Mouse (Mus musculus) macrophage (primary cell): Measurements from ENCODE around the gene Zhx3. TPM values are rescaled to one million over a fixed set of nuclear protein-coding genes. Genes with fewer than 3 reads are reported as not detected.

Experiments used
- H3K27ac ChIP-seq: fragments of 350-480 bp; formaldehyde crosslinking; 2 replicates; pipeline ENCODE4 v1.9.0; 2021
- H3K36me3 ChIP-seq: fragments of 350-480 bp; formaldehyde crosslinking; 2 replicates; pipeline ENCODE4 v1.9.0; 2021; ENCODE audit errors: inconsistent target
- H3K4me3 ChIP-seq: fragments of 350-480 bp; formaldehyde crosslinking; 2 replicates; pipeline ENCODE4 v1.9.0; 2021; ENCODE audit errors: inconsistent target
- H3K79me2 ChIP-seq: fragments of 350-480 bp; formaldehyde crosslinking; 2 replicates; pipeline ENCODE4 v1.9.0; 2021; ENCODE audit errors: inconsistent target
- WGBS: methylation state at CpG from one replicate; pipeline ENCODE4 v1.1.7; 2026; ENCODE audit warnings: inconsistent platforms; ENCODE audit not compliant: missing documents; 5-methylcytosine and 5-hydroxymethylcytosine counted together
- polyA plus RNA-seq: library from polyadenylated mRNA; stranded (reverse); fragments of 250-400 nt; gene quantifications from 3 replicates; pipeline ENCODE4 v1.2.4, GENCODE M21; 2018; ENCODE audit warnings: inconsistent platforms

Gene Zhx3
- polyA plus RNA-seq, 1 experiment from 2014 or later = 5.7 TPM

GRCm38 (mm10) chr2:160804794-160805527 lies 67.8 kb downstream of the Zhx3 start:
- no peaks in the 10 kb centered on the region for H3K36me3 ChIP-seq
- 99% methylated on average over 4 of the region's 4 CpGs for WGBS
- H3K27ac ChIP-seq = no peak overlapping the region
- no peaks in the 10 kb centered on the region for H3K79me2 ChIP-seq
- no peak overlapping the region for H3K4me3 ChIP-seq

- WGBS = 93% methylated on average over 3 of the region's 3 CpGs
- H3K36me3 ChIP-seq = no peaks in the 10 kb centered on the region
- no peak overlapping the region for H3K27ac ChIP-seq
- no peaks in the 10 kb centered on the region for H3K79me2 ChIP-seq
- no peak overlapping the region for H3K4me3 ChIP-seq
Observed at GRCm38 (mm10) chr2:160802326-160802725, 70.5 kb downstream of the Zhx3 start.

GRCm38 (mm10) chr2:160800967-160801366 lies 71.8 kb downstream of the Zhx3 start:
- Histone ChIP-seq H3K36me3 (no peaks in the 10 kb centered on the region), H3K4me3 (no peak overlapping the region), H3K27ac (no peak overlapping the region), H3K79me2 (no peaks in the 10 kb centered on the region)
- 93% methylated on average over 1 of the region's 1 CpGs for WGBS

GRCm38 (mm10) chr2:160798206-160798605 lies 74.6 kb downstream of the Zhx3 start:
- Histone ChIP-seq H3K4me3 (no peak overlapping the region), H3K27ac (no peak overlapping the region), H3K36me3 (no peaks in the 10 kb centered on the region), H3K79me2 (no peaks in the 10 kb centered on the region)
- 89% methylated on average over 1 of the region's 1 CpGs for WGBS

- Histone ChIP-seq H3K27ac (no peak overlapping the region), H3K79me2 (no peaks in the 10 kb centered on the region), H3K4me3 (no peak overlapping the region), H3K36me3 (no peaks in the 10 kb centered on the region)
- 52% methylated on average over 2 of the region's 2 CpGs for WGBS
Observed at GRCm38 (mm10) chr2:160796973-160797372, 75.8 kb downstream of the Zhx3 start.

- 42% methylated on average over 2 of the region's 2 CpGs for WGBS
- H3K4me3 ChIP-seq = no peak overlapping the region
- H3K27ac ChIP-seq = no peak overlapping the region
- no peaks in the 10 kb centered on the region for H3K79me2 ChIP-seq
- no peaks in the 10 kb centered on the region for H3K36me3 ChIP-seq
Observed at GRCm38 (mm10) chr2:160793117-160793516, 79.7 kb downstream of the Zhx3 start.

- Histone ChIP-seq H3K36me3 (no peaks in the 10 kb centered on the region), H3K79me2 (no peaks in the 10 kb centered on the region), H3K27ac (no peak overlapping the region), H3K4me3 (no peak overlapping the region)
Observed at GRCm38 (mm10) chr2:160789741-160790140, 83.1 kb downstream of the Zhx3 start.

GRCm38 (mm10) chr2:160789046-160789445 lies 83.8 kb downstream of the Zhx3 start:
- no peak overlapping the region for H3K4me3 ChIP-seq
- no peaks in the 10 kb centered on the region for H3K36me3 ChIP-seq
- WGBS = 79% methylated on average over 1 of the region's 1 CpGs
- H3K79me2 ChIP-seq = no peaks in the 10 kb centered on the region
- no peak overlapping the region for H3K27ac ChIP-seq

- Histone ChIP-seq H3K27ac (no peak overlapping the region), H3K79me2 (no peaks in the 10 kb centered on the region), H3K36me3 (no peaks in the 10 kb centered on the region), H3K4me3 (no peak overlapping the region)
- 31% methylated on average over 1 of the region's 1 CpGs for WGBS
Observed at GRCm38 (mm10) chr2:160786333-160786732, 86.5 kb downstream of the Zhx3 start.

GRCm38 (mm10) chr2:160780834-160781219 lies 92.0 kb downstream of the Zhx3 start:
- Histone ChIP-seq H3K27ac (no peak overlapping the region), H3K4me3 (no peak overlapping the region), H3K79me2 (no peaks in the 10 kb centered on the region), H3K36me3 (no peaks in the 10 kb centered on the region)
- 96% methylated on average over 2 of the region's 2 CpGs for WGBS

GRCm38 (mm10) chr2:160780154-160780833 lies 92.5 kb downstream of the Zhx3 start:
- H3K79me2 ChIP-seq = no peaks in the 10 kb centered on the region
- H3K27ac ChIP-seq = no peak overlapping the region
- 34% methylated on average over 13 of the region's 13 CpGs for WGBS
- no peaks in the 10 kb centered on the region for H3K36me3 ChIP-seq
- H3K4me3 ChIP-seq = no peak overlapping the region

GRCm38 (mm10) chr2:160778034-160778433 lies 94.8 kb downstream of the Zhx3 start:
- 97% methylated on average over 2 of the region's 2 CpGs for WGBS
- H3K36me3 ChIP-seq = no peaks in the 10 kb centered on the region
- no peak overlapping the region for H3K27ac ChIP-seq
- H3K4me3 ChIP-seq = no peak overlapping the region
- no peaks in the 10 kb centered on the region for H3K79me2 ChIP-seq

GRCm38 (mm10) chr2:160771325-160772276 lies 101.2 kb downstream of the Zhx3 start:
- WGBS = 97% methylated on average over 8 of the region's 8 CpGs
- Histone ChIP-seq H3K36me3 (no peaks in the 10 kb centered on the region), H3K4me3 (no peak overlapping the region), H3K27ac (no peak overlapping the region), H3K79me2 (no peaks in the 10 kb centered on the region)

- WGBS = 100% methylated on average over 1 of the region's 1 CpGs
- H3K4me3 ChIP-seq = no peak overlapping the region
- no peaks in the 10 kb centered on the region for H3K79me2 ChIP-seq
- no peaks in the 10 kb centered on the region for H3K36me3 ChIP-seq
- H3K27ac ChIP-seq = no peak overlapping the region
Observed at GRCm38 (mm10) chr2:160770871-160771270, 101.9 kb downstream of the Zhx3 start.

- Histone ChIP-seq H3K79me2 (no peaks in the 10 kb centered on the region), H3K4me3 (no peak overlapping the region), H3K27ac (no peak overlapping the region), H3K36me3 (no peaks in the 10 kb centered on the region)
Observed at GRCm38 (mm10) chr2:160770409-160770808, 102.4 kb downstream of the Zhx3 start.
